Mouse (Mus musculus): ENCODE results near the gene Dcakd.

GRCm38 (mm10) chr11:102957692-102958091 lies 70.4 kb downstream of the Dcakd start:
- TF ChIP-seq CTCF (IDR thresholded peaks at IDR 0.05; ENCODE audit: low read depth, low read length) (no peak), GATA1 (IDR thresholded peaks at IDR 0.05; ENCODE audit: borderline replicate concordance, low read length) (no peak)

Measured in G1E (cell line).